14 mouse cellular contexts compared by ENCODE assay signal in genomic region chr6:8638122-8638521, GRCm38 (mm10).
A peak's percentile ranks its signal among the peaks of the same experiment; 100 is the strongest.
DNase-seq lines count a peak whose midpoint lies in the region.
"Had no signal": no experiment of that assay in that cellular context is flagged by ENCODE, and none has a peak within 500 bp of the region (broad histone marks: within the 10 kb centered on the region; RNA-seq: fewer than 3 reads in every experiment).

No protein-coding gene starts in this region.

- peak; percentile 64 for DNase-seq in heart, adult 11 months
- no peak for DNase-seq in heart, postnatal 14 days
- peak; percentile 83 for DNase-seq in brain, adult 2 months (ENCODE audit: low read depth, low spot score)
- peak; percentile 51 to 59 for DNase-seq in frontal cortex, postnatal 36 days (ENCODE audit: low spot score in 2 of 2)
- peak; percentile 43 to 87 for DNase-seq in left cerebral cortex, postnatal 25 days (ENCODE audit: low spot score in 2 of 2)
- DNase-seq in testis, postnatal 14 days (ENCODE audit: low spot score), result no peak
- no peak for DNase-seq in lung, postnatal 36 days
- DNase-seq: cerebellum, adult 9-10 months; gastrocnemius, postnatal 36 days; kidney, adult 2 months; kidney, postnatal 14 days; liver, embryonic 13.5 days; lung, embryonic 14.5 days; retina, postnatal 1 day had no signal

- intact Hi-C loops in heart, postnatal 14 days (cut with DNase I), result no loop called here
- intact Hi-C loops in left cerebral cortex, postnatal 25 days (cut with DNase I), result no loop called here

Comparison
In these comparisons a context has a peak if more than half of its experiments do, and no peak if none do; other contexts are left out.
1. DNase-seq: peak in heart, adult 11 months (single experiment), brain, adult 2 months (single experiment), frontal cortex, postnatal 36 days (2 of 2) and left cerebral cortex, postnatal 25 days (2 of 2); none in heart, postnatal 14 days (0 of 2), testis, postnatal 14 days (single experiment) and lung, postnatal 36 days (single experiment).